Mouse (Mus musculus): Measurements from ENCODE around the gene Sipa1l1. TPM values are rescaled to one million over a fixed set of nuclear protein-coding genes. Genes with fewer than 3 reads are reported as not detected.

Sipa1l1 gene
- total RNA-seq, 2 experiments from 2014 or later, result 140 to 146 TPM

DNA sequence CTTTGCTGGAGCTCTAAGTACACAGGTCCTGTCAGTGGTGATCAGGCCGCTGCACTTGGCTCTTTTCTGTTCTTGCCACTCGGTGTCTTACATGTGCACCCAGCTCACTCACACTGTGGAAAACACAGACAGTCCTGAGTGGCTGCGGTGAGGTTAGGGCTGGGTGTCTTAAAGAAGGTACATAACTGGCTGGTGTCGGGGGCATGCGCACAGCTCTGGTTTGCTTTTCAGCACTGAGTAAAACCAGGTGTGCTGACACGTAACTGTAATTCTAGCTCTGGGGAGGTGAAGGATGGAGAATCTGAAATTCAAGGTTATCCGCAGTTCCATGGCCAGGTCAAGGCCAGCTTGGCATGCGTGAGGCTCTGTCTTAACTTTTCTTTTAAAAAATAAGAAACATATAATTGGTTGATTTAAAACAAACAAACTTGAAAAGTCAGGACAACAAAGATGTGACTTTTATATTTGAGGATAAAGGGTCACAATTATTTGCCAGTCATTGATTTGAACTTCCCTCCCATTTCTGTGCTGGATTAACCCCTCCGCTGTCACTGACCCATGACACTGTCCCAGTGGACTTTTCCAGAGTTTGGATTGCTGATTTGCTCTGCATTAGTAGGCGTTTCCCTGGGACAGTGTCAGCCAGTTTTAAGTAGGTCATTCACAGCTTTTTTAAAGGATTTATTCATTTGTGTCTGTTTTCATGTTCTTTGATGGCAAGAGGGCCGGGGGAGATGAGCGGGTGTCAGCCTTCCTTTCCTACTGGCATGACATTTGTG is 163.9 kb downstream of the Sipa1l1 start:
- no peak for DNase-seq (ENCODE audit: low spot score in 2 of 2)

DNA sequence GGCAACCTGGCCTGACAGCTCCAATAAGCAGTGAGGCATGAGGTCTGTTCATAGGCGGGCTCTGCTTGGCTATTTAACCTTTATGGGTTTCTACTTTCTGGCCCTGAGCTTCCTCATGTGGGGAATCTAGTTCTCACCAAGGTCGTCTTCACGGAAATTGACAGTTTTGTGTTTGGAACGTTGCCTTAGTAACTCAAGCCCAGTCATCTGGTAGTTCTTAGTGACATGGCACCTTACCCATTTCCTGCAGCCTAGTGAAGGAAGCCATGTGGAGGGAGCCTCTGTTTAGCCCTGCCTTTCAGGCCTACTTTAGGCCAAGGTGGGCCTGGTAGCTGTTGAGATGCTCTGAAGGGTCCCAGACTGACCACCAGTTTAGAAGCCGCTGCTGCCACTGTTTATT is 164.9 kb downstream of the Sipa1l1 start:
- DNase-seq (ENCODE audit: low spot score in 2 of 2), result no peak

DNA sequence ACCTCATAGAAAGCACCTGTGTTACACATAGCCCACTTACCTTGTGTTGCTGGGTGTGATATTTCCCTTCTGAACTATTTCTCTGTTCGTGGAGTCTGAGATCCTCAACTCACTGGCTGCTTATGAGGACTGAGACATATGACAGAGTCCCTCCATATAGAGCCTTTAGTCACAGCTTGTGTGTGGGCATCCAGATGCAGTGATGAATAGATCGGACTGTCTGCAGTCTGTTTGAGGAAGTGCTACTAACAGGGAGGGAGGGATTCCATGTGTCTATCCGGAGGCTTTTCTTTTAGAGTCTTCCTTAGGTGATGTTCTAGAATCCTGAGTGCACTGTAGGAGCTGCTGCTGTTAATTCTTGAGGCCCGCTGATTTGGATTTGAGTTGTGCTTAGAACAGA is 165.4 kb downstream of the Sipa1l1 start:
- DNase-seq (ENCODE audit: low spot score in 2 of 2), result no peak

- DNase-seq (ENCODE audit: low spot score in 2 of 2), result no peak
These were observed 166.0 kb downstream of the Sipa1l1 start for GRCm38 (mm10) chr12:82335095-82335494.

GRCm38 (mm10) chr12:82338550-82338949 is 169.4 kb downstream of the Sipa1l1 start:
- DNase-seq (ENCODE audit: low spot score in 2 of 2), result no peak

DNA sequence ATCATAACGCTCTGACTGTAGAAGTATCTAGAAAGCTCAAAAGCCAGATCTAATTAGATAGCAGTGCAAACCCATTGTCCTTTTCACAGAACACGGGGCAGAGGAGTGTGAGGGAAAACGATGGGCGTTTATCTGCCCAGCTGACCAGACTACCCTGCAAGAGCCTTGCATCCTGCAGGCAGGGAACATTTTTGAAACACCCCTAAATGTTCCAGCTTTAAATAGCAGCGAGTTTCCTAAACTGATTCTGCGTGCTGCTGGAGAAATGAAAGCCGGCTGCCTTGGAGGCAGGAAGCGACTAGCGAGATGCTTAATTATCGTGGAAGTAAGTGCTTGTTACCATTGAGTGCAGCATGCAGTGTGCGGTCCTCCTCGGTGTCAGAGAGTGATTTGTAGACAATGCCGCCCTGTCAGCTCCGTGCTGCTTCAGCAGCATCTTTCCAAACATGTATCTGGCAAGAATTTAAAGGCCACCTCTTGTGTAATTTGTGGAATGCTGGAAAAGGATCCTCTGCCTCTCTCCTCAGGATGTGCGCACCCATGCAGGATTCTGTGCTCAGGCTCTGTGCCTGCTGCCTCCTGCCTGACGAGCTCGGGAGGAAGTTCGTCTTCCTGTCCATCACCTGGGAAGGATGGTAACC is 170.2 kb downstream of the Sipa1l1 start:
- DNase-seq (ENCODE audit: low spot score in 2 of 2), result peak; percentile 34 to 46

- DNase-seq (ENCODE audit: low spot score in 2 of 2), result no peak
These were observed 171.2 kb downstream of the Sipa1l1 start for GRCm38 (mm10) chr12:82340196-82340918.

- DNase-seq (ENCODE audit: low spot score in 2 of 2), result no peak
These were observed 172.1 kb downstream of the Sipa1l1 start for GRCm38 (mm10) chr12:82341181-82341580.

GRCm38 (mm10) chr12:82341696-82342095 is 172.6 kb downstream of the Sipa1l1 start:
- no peak for DNase-seq (ENCODE audit: low spot score in 2 of 2)

GRCm38 (mm10) chr12:82350082-82350481 is 181.0 kb downstream of the Sipa1l1 start:
- DNase-seq (ENCODE audit: low spot score in 2 of 2), result no peak

- DNase-seq (ENCODE audit: low spot score in 2 of 2), result no peak
These were observed 181.8 kb downstream of the Sipa1l1 start for GRCm38 (mm10) chr12:82350891-82351290.

DNA sequence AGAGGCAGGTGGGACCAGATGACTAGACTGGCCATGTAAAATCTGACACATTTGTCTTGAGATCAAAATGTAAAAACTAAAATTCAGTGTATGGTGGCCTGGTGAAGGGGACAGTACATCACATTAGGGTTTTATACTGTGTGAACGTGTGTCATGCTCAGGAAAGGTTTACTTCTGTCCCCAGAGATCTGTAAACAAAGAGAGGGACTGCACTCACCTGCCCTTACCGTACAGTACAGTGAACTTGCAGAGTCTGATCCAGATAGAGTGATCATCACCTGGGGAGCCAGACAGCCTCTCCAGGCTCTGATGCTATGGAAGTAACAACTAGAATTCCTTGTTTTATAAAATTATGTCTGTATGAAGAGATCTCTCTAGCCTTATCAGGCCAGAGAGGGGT is 184.5 kb downstream of the Sipa1l1 start:
- DNase-seq (ENCODE audit: low spot score in 2 of 2), result no peak

DNA sequence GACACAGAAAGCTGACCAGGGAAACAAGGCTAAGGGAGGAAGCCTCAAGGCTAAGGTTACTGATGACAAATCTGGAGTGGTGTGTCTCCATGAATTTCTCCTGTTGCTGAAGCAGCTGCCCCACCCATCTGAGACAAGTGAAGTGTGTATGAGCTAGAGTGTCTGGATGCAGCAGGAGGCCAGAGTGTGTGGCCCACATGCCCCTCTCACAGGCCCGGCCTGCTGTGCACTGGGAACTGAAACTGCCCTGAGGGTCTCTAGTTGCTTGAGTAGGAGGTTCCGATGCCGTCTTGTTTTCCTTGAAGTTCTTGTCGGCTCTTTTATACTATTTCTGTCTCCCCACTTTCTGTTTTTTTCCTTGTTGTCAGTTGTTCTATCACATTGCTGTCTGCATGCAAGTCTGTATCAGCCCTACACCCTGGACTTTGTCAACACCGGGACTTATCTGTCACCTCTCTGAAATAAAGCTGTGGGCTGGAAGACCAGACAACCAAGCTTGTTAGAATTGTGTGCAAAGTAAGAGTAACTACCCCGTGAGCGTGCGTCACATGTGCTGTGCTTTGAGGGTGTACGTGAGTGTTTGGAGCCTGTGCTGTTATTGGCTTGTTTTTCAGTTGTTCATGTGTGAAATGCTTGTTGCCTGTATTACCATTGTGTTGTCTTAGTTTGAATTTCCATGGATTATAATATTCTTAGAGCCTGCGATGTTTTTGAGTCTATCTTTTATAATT is 186.5 kb downstream of the Sipa1l1 start:
- DNase-seq (ENCODE audit: low spot score in 2 of 2), result no peak

DNA sequence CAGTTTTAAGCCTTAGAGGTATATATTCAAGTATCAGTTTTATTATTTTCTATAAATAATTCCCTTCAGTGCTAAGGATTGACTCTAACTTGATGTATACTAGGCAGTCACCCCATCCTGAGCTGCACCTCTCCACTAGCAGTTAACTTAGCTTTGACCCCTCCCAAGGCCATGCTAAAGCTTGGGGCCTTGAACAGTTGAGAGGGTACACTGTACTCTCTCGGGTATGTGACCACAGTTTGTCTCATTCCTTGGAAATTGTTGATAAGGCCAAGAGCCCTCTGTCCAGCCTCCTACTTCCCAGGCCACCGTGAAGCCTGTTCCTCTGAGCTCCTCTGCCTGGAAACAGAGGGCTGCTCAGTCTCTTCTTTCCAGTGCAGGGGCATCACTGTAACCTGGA is 187.4 kb downstream of the Sipa1l1 start:
- DNase-seq (ENCODE audit: low spot score in 2 of 2), result no peak

GRCm38 (mm10) chr12:82357431-82357830 is 188.3 kb downstream of the Sipa1l1 start:
- DNase-seq (ENCODE audit: low spot score in 2 of 2), result no peak

- DNase-seq (ENCODE audit: low spot score in 2 of 2), result no peak
These were observed 193.7 kb downstream of the Sipa1l1 start for GRCm38 (mm10) chr12:82362796-82363195.

- no peak for DNase-seq (ENCODE audit: low spot score in 2 of 2)
These were observed 195.1 kb downstream of the Sipa1l1 start for GRCm38 (mm10) chr12:82364186-82364585.

DNA sequence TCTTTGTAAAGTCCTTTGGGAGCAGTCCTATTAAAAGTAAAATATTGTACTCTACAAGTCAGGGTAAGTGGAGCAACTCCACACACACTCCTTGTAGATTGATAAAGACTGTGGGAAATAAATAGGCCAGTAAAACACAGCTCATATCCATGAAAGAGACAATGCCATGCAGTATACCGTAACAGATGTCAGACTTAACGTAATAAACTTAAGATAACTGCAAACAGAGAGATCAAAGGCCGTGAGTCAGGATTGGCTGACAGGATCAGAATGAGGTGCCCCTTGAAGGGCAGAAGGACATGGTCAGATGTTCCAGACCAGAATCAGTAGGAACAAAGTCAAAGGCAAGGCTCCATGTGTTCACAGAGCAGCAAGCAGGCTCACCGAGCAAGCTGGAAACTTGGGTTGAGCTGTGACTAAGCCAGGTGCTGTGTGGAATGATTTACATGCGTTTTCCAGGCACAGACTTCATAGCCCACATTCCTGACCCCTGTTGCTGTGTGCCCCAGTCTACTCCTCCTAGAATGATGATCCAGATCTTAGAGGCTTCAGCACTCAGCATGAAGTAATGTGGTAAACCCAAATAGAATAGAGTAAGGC is 196.3 kb downstream of the Sipa1l1 start:
- no peak for DNase-seq (ENCODE audit: low spot score in 2 of 2)

GRCm38 (mm10) chr12:82366754-82367153 is 197.6 kb downstream of the Sipa1l1 start:
- no peak for DNase-seq (ENCODE audit: low spot score in 2 of 2)

GRCm38 (mm10) chr12:82367345-82367744 is 198.2 kb downstream of the Sipa1l1 start:
- DNase-seq (ENCODE audit: low spot score in 2 of 2), result no peak

- DNase-seq (ENCODE audit: low spot score in 2 of 2), result no peak
These were observed 198.9 kb downstream of the Sipa1l1 start for GRCm38 (mm10) chr12:82367986-82368385.
